Mouse (Mus musculus): ENCODE measurements around the gene Mfsd14b. TPM values are rescaled to one million over a fixed set of nuclear protein-coding genes. Genes with fewer than 3 reads are reported as not detected.

The Mfsd14b gene
- polyA plus RNA-seq (2014; fragmentation: Illumina TruSeq; extraction: RNeasy Lipid Tissue Mini Kit (QIAGEN cat#74804); ENCODE audit: low read depth, low replicate concordance): 12.6 TPM

GRCm38 (mm10) chr13:65112459-65113110 lies at the start of gene Mfsd14b:
Gene Mfsd14b, minus strand, starts transcription at chr13:65112975.

GRCm38 (mm10) chr13:65149940-65150339 lies 37.2 kb upstream of the Mfsd14b start, which contains the start of gene Olfr466:
Gene Olfr466, plus strand, starts transcription at chr13:65150240.

GRCm38 (mm10) chr13:65137789-65138188 lies 25.0 kb upstream of the Mfsd14b start, which contains the start of gene Olfr465-ps1:
Gene Olfr465-ps1, plus strand, starts transcription at chr13:65138089.

GRCm38 (mm10) chr13:65052660-65053059 lies 60.1 kb downstream of the Mfsd14b start, which contains the start of gene Prss47:
Gene Prss47, minus strand, starts transcription at chr13:65052760.

GRCm38 (mm10) chr13:65032758-65033157 lies 80.0 kb downstream of the Mfsd14b start, which contains the start of gene Spata31d1c:
Gene Spata31d1c, plus strand, starts transcription at chr13:65033058.

Other genes with a start within 250 kb of the Mfsd14b start
- 0.24 TPM for gene Cntnap3, start 209.0 kb downstream of the Mfsd14b start, polyA plus RNA-seq (2014; fragmentation: Illumina TruSeq; extraction: RNeasy Lipid Tissue Mini Kit (QIAGEN cat#74804); ENCODE audit: low read depth, low replicate concordance)
- 410 TPM for gene Spata31, start 195.6 kb downstream of the Mfsd14b start, polyA plus RNA-seq (2014; fragmentation: Illumina TruSeq; extraction: RNeasy Lipid Tissue Mini Kit (QIAGEN cat#74804); ENCODE audit: low read depth, low replicate concordance)
- gene Spata31d1c, start 79.9 kb downstream of the Mfsd14b start, polyA plus RNA-seq (2014; fragmentation: Illumina TruSeq; extraction: RNeasy Lipid Tissue Mini Kit (QIAGEN cat#74804); ENCODE audit: low read depth, low replicate concordance): 97.2 TPM
- 20.3 TPM for gene Prss47, start 60.2 kb downstream of the Mfsd14b start, polyA plus RNA-seq (2014; fragmentation: Illumina TruSeq; extraction: RNeasy Lipid Tissue Mini Kit (QIAGEN cat#74804); ENCODE audit: low read depth, low replicate concordance)
- gene Olfr465-ps1, start 25.1 kb upstream of the Mfsd14b start, polyA plus RNA-seq (2014; fragmentation: Illumina TruSeq; extraction: RNeasy Lipid Tissue Mini Kit (QIAGEN cat#74804); ENCODE audit: low read depth, low replicate concordance): not detected
- gene Olfr466, start 37.3 kb upstream of the Mfsd14b start, polyA plus RNA-seq (2014; fragmentation: Illumina TruSeq; extraction: RNeasy Lipid Tissue Mini Kit (QIAGEN cat#74804); ENCODE audit: low read depth, low replicate concordance): not detected
- 4.2 TPM for gene Nlrp4f, start 93.0 kb upstream of the Mfsd14b start, polyA plus RNA-seq (2014; fragmentation: Illumina TruSeq; extraction: RNeasy Lipid Tissue Mini Kit (QIAGEN cat#74804); ENCODE audit: low read depth, low replicate concordance)
- gene Gm10775, start 146.6 kb upstream of the Mfsd14b start, polyA plus RNA-seq (2014; fragmentation: Illumina TruSeq; extraction: RNeasy Lipid Tissue Mini Kit (QIAGEN cat#74804); ENCODE audit: low read depth, low replicate concordance): 1.7 TPM
- 8.1 TPM for gene Zfp369, start 165.8 kb upstream of the Mfsd14b start, polyA plus RNA-seq (2014; fragmentation: Illumina TruSeq; extraction: RNeasy Lipid Tissue Mini Kit (QIAGEN cat#74804); ENCODE audit: low read depth, low replicate concordance)

All from testis, adult 10 weeks (tissue).